Mouse (Mus musculus) heart, postnatal 36 days (tissue): Measurements from ENCODE around the gene Gm44973. TPM values are rescaled to one million over a fixed set of nuclear protein-coding genes. Genes with fewer than 3 reads are reported as not detected.
"Not testable (repeated sequence)": the region's sequence is repeated elsewhere in the genome, so short reads cannot be mapped to it uniquely, and the experiment has no call there.

ENCODE experiments used
- DNase-seq, 2 experiments: peaks; one replicate each; pipeline ENCODE4 v3.0.0; 2021 to 2022
- intact Hi-C: fragments of 180-260 bp; cut with DNase I; formaldehyde crosslinking; loops from one replicate; pipeline ENCODE4 v1.15.1; 2025
- total RNA-seq, 2 experiments: library from RNA; stranded (reverse); gene quantifications; 2 replicates each; pipeline ENCODE4 v1.2.3; 2021

The Gm44973 gene
- total RNA-seq, 2 experiments from 2014 or later, result not detected

GRCm38 (mm10) chr7:5064886-5065285, 49.6 kb downstream of the Gm44973 start:
- intact Hi-C loops, result loop anchor here (5.0 to 10.0 kb wide), 2 partner anchors 62 to 570 kb away; partner anchors contain the start of gene Rasl2-9
- DNase-seq, result no peak

- no peak for DNase-seq
Measured at GRCm38 (mm10) chr7:5073586-5073985, 58.3 kb downstream of the Gm44973 start.

GRCm38 (mm10) chr7:5074984-5075383, 59.7 kb downstream of the Gm44973 start:
- intact Hi-C loops, result no loop called here
- DNase-seq, result no peak

More at GRCm38 (mm10) chr7:5073586-5073985, 58.3 kb downstream of the Gm44973 start:
- intact Hi-C loops, result no loop called here

- no peak for DNase-seq
- intact Hi-C loops, result loop anchor here (1.0 kb wide), 1 partner anchor 14 kb away; no protein-coding TSS in a partner anchor
Measured at GRCm38 (mm10) chr7:5076931-5077330, 61.6 kb downstream of the Gm44973 start.

- intact Hi-C loops, result loop anchor here (5.0 kb wide), 1 partner anchor 48 kb away; the partner anchor contains the start of gene Rasl2-9
- DNase-seq, result not testable (repeated sequence)
Measured at GRCm38 (mm10) chr7:5079365-5080009, 64.2 kb downstream of the Gm44973 start.

- DNase-seq, result peak; percentile 95 to 97
- intact Hi-C loops, result loop anchor here (5.0 kb wide), 1 partner anchor 47 kb away; the partner anchor contains the start of gene Rasl2-9
Measured at GRCm38 (mm10) chr7:5080010-5080751, 64.9 kb downstream of the Gm44973 start, which contains the start of gene Epn1. Gene Epn1, plus strand, starts transcription at chr7:5080235.

GRCm38 (mm10) chr7:5080815-5081214, 65.5 kb downstream of the Gm44973 start:
- DNase-seq, result no peak
- intact Hi-C loops, result loop anchor here (5.0 kb wide), 1 partner anchor 46 kb away; the partner anchor contains the start of gene Rasl2-9

GRCm38 (mm10) chr7:5081241-5081640, 65.9 kb downstream of the Gm44973 start:
- DNase-seq, result no peak
- intact Hi-C loops, result loop anchor here (5.0 kb wide), 1 partner anchor 46 kb away; the partner anchor contains the start of gene Rasl2-9

GRCm38 (mm10) chr7:5081939-5082338, 66.6 kb downstream of the Gm44973 start:
- intact Hi-C loops, result loop anchor here (5.0 kb wide), 1 partner anchor 45 kb away; the partner anchor contains the start of gene Rasl2-9

More at GRCm38 (mm10) chr7:5081939-5082338, 66.6 kb downstream of the Gm44973 start:
- no peak for DNase-seq

Other genes with a start within 250 kb of the Gm44973 start
- gene Fam71e2, start 244.2 kb upstream of the Gm44973 start, total RNA-seq, result not detected
- gene Il11, start 232.6 kb upstream of the Gm44973 start, total RNA-seq, result not detected
- gene Tmem190, start 232.6 kb upstream of the Gm44973 start, total RNA-seq, result not detected
- 1 to 10 TPM; 4.4 to 5.7 TPM for gene Tmem238, start 225.8 kb upstream of the Gm44973 start, total RNA-seq
- gene Rpl28, start 222.6 kb upstream of the Gm44973 start, total RNA-seq, result 100 to 1,000 TPM; 515 to 545 TPM
- gene Ube2s, start 202.9 kb upstream of the Gm44973 start, total RNA-seq, result 10 to 100 TPM; 89.8 to 95.7 TPM
- gene Shisa7, start 170.8 kb upstream of the Gm44973 start, total RNA-seq, result not detected
- 1 to 10 TPM; 3.9 to 4.6 TPM for gene Isoc2b, start 145.2 kb upstream of the Gm44973 start, total RNA-seq
- gene Isoc2a, start 138.3 kb upstream of the Gm44973 start, total RNA-seq, result 10 to 100 TPM; 45.4 to 48.8 TPM
- not detected for gene Gm36210, start 109.0 kb upstream of the Gm44973 start, total RNA-seq
- gene Zfp628, start 100.3 kb upstream of the Gm44973 start, total RNA-seq, result 1 to 10 TPM; 7.2 to 9.2 TPM
- gene Nat14, start 93.5 kb upstream of the Gm44973 start, total RNA-seq, result 1 to 10 TPM; 4.3 to 5.1 TPM
- 1 to 10 TPM; 3.9 to 4.1 TPM for gene Ssc5d, start 89.7 kb upstream of the Gm44973 start, total RNA-seq
- gene Sbk2, start 51.1 kb upstream of the Gm44973 start, total RNA-seq, result 10 to 100 TPM; 26.5 to 34.0 TPM
- gene Sbk3, start 44.3 kb upstream of the Gm44973 start, total RNA-seq, result 10 to 100 TPM; 31.5 to 45.5 TPM
- gene Zfp579, start 19.3 kb upstream of the Gm44973 start, total RNA-seq, result 10 to 100 TPM; 14.2 to 16.4 TPM
- gene Zfp524, start 1.1 kb upstream of the Gm44973 start, total RNA-seq, result 10 to 100 TPM in 1 of 2 experiments, 1 to 10 TPM in 1; 9.7 to 10.4 TPM
- 10 to 100 TPM; 17.0 to 21.6 TPM for gene Fiz1, start 799 bp upstream of the Gm44973 start, total RNA-seq
- gene Zfp865, start 4.9 kb downstream of the Gm44973 start, total RNA-seq, result 10 to 100 TPM; 14.1 to 14.9 TPM
- gene Ccdc106, start 5.1 kb downstream of the Gm44973 start, total RNA-seq, result not detected
- not detected for gene 4632433K11Rik, start 18.6 kb downstream of the Gm44973 start, total RNA-seq
- 1 to 10 TPM; 5.2 to 6.1 TPM for gene Zfp784, start 22.9 kb downstream of the Gm44973 start, total RNA-seq
- 1 to 10 TPM; 5.6 to 5.7 TPM for gene Zfp580, start 36.0 kb downstream of the Gm44973 start, total RNA-seq
- gene U2af2, start 46.6 kb downstream of the Gm44973 start, total RNA-seq, result 10 to 100 TPM; 62.4 to 70.8 TPM
- gene Epn1, start 64.7 kb downstream of the Gm44973 start, total RNA-seq, result 100 to 1,000 TPM; 176 to 184 TPM
- not detected for gene Rfpl4, start 101.5 kb downstream of the Gm44973 start, total RNA-seq
- gene Rasl2-9, start 110.5 kb downstream of the Gm44973 start, total RNA-seq, result 1 to 10 TPM; 6.2 to 6.9 TPM
- gene Vmn1r55, start 134.2 kb downstream of the Gm44973 start, total RNA-seq, result not detected
- not detected for gene Vmn1r56, start 181.3 kb downstream of the Gm44973 start, total RNA-seq
- gene Vmn1r57, start 203.0 kb downstream of the Gm44973 start, total RNA-seq, result not detected